Mouse (Mus musculus): Measurements from ENCODE around the gene Tdrd9. TPM values are rescaled to one million over a fixed set of nuclear protein-coding genes. Genes with fewer than 3 reads are reported as not detected.

Gene Tdrd9
- polyA plus RNA-seq, 1 experiment from 2014 or later: 1.4 TPM

DNA sequence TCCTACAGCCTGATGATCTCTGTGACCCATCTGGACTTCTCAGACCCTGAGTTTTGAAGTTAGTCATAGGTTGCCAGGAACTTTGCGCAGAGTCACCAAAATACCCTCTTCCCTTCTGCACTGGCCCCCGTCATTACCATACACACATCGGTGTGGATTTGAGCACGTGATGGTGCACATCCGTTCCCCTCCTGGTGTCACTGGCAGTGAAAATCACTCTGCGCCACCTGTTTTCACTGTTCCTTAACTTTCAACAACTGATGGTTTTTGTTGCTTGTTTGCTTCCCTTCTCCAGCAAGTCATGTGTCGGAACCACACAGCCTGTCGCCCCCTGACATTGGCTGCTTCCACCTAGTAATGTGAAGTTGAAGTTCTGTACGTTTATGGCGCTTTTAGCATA, 1.1 kb downstream of the Tdrd9 start:
- H3K4me3 ChIP-seq: no peak overlapping the region
- 93% methylated on average over 10 of the region's 10 CpGs for WGBS
- H3K4me1 ChIP-seq (replicated peaks): peaks cover 6% of the 10 kb centered on the region
- no peak overlapping the region for H3K9ac ChIP-seq
- no peaks in the 10 kb centered on the region for H3K27me3 ChIP-seq
- H3K36me3 ChIP-seq: no peaks in the 10 kb centered on the region
- H3K9me3 ChIP-seq: no peaks in the 10 kb centered on the region
- no peak overlapping the region for H3K27ac ChIP-seq (replicated peaks)
- no peak for ATAC-seq (ENCODE audit: low read depth)
- H3K4me2 ChIP-seq: no peak overlapping the region

DNA sequence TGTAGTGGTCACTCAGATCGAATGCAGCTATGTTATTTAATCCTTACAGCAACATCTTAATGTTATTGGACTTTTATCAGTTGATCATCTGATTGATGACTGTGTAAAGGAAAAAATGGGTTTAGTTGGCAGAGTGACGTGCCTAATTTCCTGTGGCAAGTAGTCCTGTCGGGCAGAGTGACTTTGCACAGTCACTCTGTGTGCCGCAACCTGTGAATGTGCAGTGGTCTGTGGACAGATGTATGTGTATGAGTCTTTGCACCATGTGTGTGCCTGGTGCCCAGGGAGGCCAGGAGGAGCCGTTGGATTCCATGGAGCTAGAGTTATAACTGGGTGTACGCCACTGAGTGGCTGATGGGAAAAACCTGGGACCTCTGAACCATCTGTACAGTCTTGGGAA, 3.2 kb downstream of the Tdrd9 start:
- H3K9ac ChIP-seq: no peak overlapping the region
- no peaks in the 10 kb centered on the region for H3K36me3 ChIP-seq
- ATAC-seq (ENCODE audit: low read depth): no peak
- peaks cover 6% of the 10 kb centered on the region for H3K4me1 ChIP-seq (replicated peaks)
- no peak overlapping the region for H3K27ac ChIP-seq (replicated peaks)
- H3K27me3 ChIP-seq: no peaks in the 10 kb centered on the region
- no peak overlapping the region for H3K4me2 ChIP-seq
- H3K4me3 ChIP-seq: no peak overlapping the region
- WGBS: 85% methylated on average over 6 of the region's 6 CpGs
- no peaks in the 10 kb centered on the region for H3K9me3 ChIP-seq

DNA sequence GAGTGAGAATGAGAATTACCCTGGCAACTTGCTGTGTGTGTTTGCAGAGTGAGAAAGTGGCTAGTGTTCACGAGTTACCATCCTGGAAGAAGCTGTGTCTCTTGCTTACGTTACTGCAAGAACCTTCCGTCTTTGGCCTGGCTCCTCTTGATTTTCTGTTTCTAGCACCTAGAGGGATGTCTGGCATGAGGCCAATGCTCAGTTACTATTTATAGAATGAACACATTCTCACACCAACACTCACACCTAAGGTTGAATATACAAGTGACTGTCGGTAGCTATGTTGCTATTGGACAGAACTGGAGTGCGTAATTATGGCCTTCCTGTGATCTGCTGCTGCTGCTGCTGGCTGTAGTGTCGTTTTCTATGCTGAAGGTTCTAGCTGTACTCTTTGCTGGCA, 5.8 kb downstream of the Tdrd9 start:
- ATAC-seq (ENCODE audit: low read depth): no peak
- Histone ChIP-seq H3K9me3 (no peaks in the 10 kb centered on the region), H3K9ac (no peak overlapping the region), H3K27ac (replicated peaks) (peak overlapping the region; percentile 33; the same call in 1 of the 2 replicates), H3K4me3 (no peak overlapping the region), H3K36me3 (no peaks in the 10 kb centered on the region), H3K4me1 (replicated peaks) (peaks cover 6% of the 10 kb centered on the region), H3K27me3 (no peaks in the 10 kb centered on the region), H3K4me2 (no peak overlapping the region)
- 48% methylated on average over 6 of the region's 6 CpGs for WGBS

DNA sequence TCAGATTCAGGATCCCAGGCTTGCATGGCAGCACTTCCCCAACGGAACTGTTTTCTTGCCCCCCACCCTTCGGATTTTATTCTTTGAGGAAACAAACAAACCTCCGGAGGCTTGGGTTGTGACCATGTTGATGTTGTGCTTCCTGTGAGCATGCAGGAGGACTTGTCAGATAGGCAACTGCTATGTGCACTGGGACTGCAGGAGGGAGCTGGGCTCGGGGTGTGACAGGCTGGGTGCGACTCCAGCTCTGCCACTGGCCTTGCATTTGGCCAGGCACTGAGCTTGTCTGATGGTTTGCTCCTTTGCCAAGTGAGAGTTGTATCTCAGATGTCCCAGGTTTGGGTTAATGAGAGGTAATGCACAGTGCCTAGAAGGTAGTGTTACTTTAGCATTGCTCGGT, 6.9 kb downstream of the Tdrd9 start:
- Histone ChIP-seq H3K36me3 (no peaks in the 10 kb centered on the region), H3K27me3 (no peaks in the 10 kb centered on the region), H3K27ac (replicated peaks) (no peak overlapping the region), H3K9ac (no peak overlapping the region), H3K4me3 (no peak overlapping the region), H3K9me3 (no peaks in the 10 kb centered on the region), H3K4me2 (no peak overlapping the region), H3K4me1 (replicated peaks) (peaks cover 6% of the 10 kb centered on the region)
- WGBS: 82% methylated on average over 6 of the region's 6 CpGs
- ATAC-seq (ENCODE audit: low read depth): no peak

DNA sequence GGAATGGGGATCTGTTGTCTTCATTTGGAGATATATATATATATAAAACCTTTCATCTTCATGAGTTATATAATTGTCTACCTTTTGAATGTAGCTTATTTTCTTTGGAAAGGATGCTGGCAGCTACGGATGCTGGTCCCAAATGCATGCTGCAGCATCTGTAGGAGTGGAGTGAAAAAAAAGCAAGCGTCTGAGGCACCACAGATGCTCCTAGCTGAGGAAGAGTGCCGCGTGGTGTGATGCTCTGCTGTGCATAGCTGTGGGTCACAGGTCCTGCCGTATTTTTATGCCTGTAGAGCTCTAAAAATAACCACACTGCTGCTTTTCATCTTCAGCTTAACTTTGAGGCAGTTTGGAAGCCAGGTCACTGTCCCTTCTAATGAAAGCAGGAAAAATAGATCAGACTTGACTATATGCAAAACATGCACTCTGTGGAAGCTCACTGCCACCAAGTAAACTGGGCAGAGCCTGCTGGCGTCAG, 9.6 kb downstream of the Tdrd9 start, which contains the start of gene Rd3l:
Rd3l (minus strand) TSS at position 431 of the 481 bp plus-strand sequence.
- H3K4me2 ChIP-seq: no peak within 1 kb of the TSS
- H3K4me3 ChIP-seq: no peak within 1 kb of the TSS
- no peaks in the 10 kb centered on the region for H3K9me3 ChIP-seq
- no peak for ATAC-seq (ENCODE audit: low read depth)
- H3K9ac ChIP-seq: no peak within 1 kb of the TSS
- H3K27ac ChIP-seq (replicated peaks): no peak within 1 kb of the TSS
- H3K27me3 ChIP-seq: no peaks in the 10 kb centered on the region
- peaks cover 6% of the 10 kb centered on the region for H3K4me1 ChIP-seq (replicated peaks)
- no peaks in the 10 kb centered on the region for H3K36me3 ChIP-seq
- WGBS: 75% methylated on average over 6 of the region's 6 CpGs

DNA sequence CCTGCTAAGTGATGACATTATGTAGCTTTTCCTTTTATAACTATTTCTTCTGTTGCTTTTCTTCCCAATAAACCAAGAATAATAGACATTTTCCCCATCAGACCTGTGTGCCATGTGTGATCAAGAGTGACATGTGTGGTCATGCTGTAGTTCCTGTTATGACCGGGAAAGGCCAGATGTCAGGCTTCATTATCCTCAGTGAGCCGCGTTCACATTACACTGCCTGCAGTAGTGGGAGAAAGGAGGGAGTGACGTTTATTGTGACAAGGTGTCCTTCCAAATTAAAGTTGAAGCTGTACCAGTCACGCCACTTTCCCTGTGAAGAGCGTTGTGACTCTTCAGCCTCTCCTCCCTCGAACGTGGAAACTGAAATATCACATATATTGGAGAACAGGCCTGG, 10.5 kb downstream of the Tdrd9 start:
- ATAC-seq (ENCODE audit: low read depth): no peak
- Histone ChIP-seq H3K4me2 (no peak overlapping the region), H3K4me3 (no peak overlapping the region), H3K27ac (replicated peaks) (no peak overlapping the region), H3K9ac (no peak overlapping the region), H3K4me1 (replicated peaks) (peaks cover 1% of the 10 kb centered on the region), H3K27me3 (no peaks in the 10 kb centered on the region), H3K9me3 (no peaks in the 10 kb centered on the region), H3K36me3 (no peaks in the 10 kb centered on the region)
- WGBS: 72% methylated on average over 8 of the region's 8 CpGs

DNA sequence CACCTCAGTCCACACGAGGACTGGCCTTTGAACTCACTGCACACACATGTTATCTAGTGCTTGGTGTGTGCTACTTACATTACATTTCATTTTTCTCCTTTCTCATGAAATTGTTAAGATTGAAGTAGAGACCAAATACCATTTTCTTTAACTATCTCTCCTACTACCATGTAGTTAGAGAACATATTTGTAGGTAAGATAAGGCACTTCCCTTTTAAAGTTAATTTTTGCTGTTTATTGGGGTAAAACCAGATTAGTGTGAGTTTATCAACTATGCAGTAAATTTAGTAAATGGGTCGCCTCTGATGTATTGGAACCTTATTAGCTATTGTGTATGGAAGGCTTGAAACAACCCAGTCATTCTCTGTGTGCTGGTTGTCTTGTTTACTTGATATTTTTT, 11.8 kb downstream of the Tdrd9 start:
- 76% methylated on average over 2 of the region's 2 CpGs for WGBS
- Histone ChIP-seq H3K27ac (replicated peaks) (no peak overlapping the region), H3K4me2 (no peak overlapping the region), H3K4me3 (no peak overlapping the region), H3K9ac (no peak overlapping the region), H3K9me3 (no peaks in the 10 kb centered on the region), H3K4me1 (replicated peaks) (no peaks in the 10 kb centered on the region), H3K27me3 (no peaks in the 10 kb centered on the region), H3K36me3 (no peaks in the 10 kb centered on the region)
- no peak for ATAC-seq (ENCODE audit: low read depth)

DNA sequence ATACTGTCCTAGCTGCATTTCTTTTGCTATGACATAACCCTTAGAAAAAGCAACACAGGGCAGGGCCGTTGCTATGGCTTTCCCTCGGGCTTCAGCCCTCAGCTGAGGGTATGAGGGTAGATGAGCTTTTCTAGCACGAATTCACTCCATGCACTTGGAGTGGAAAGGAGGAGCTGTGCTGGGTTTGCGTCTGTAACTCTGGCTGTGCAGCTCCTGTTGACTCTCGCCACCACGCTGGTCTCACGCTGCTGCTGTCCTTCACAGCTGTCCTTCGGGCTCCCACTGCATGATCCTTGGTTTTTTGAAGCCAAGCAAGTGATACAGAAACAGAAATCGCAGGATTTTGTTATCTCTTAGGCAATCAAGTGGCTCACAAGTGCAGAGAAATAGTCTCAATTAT, 15.4 kb downstream of the Tdrd9 start:
- Histone ChIP-seq H3K4me2 (no peak overlapping the region), H3K9ac (0 out of 2 replicates have a peak overlapping the region, but pooled peaks have one; percentile 17), H3K4me1 (replicated peaks) (no peaks in the 10 kb centered on the region), H3K4me3 (no peak overlapping the region), H3K36me3 (no peaks in the 10 kb centered on the region), H3K9me3 (no peaks in the 10 kb centered on the region), H3K27me3 (no peaks in the 10 kb centered on the region), H3K27ac (replicated peaks) (no peak overlapping the region)
- no peak for ATAC-seq (ENCODE audit: low read depth)
- 60% methylated on average over 9 of the region's 9 CpGs for whole genome bisulfite sequencing

DNA sequence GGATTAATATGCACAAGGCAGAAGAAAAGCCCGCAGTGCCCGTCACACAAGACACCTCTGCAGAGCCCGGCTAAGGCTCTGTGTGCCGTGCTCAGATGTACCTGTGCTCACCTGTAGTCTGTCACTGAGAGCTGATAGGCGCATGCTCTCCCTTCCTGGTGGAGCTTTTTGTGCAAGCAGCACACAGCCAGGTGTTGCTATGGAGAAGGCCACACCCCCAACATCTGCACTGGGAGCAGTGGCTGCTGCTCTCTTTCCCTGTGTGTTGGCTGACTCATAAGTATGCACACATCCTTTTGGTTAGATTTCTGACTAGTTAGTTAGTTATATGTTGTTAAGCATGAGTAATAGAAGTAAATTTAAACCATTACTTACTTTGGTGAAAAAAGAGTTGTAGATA, 21.3 kb downstream of the Tdrd9 start:
- Histone ChIP-seq H3K9me3 (no peaks in the 10 kb centered on the region), H3K27ac (replicated peaks) (no peak overlapping the region), H3K4me1 (replicated peaks) (no peaks in the 10 kb centered on the region), H3K4me3 (no peak overlapping the region), H3K27me3 (no peaks in the 10 kb centered on the region), H3K9ac (no peak overlapping the region), H3K4me2 (no peak overlapping the region), H3K36me3 (no peaks in the 10 kb centered on the region)
- no peak for ATAC-seq (ENCODE audit: low read depth)
- WGBS: 88% methylated on average over 5 of the region's 5 CpGs

DNA sequence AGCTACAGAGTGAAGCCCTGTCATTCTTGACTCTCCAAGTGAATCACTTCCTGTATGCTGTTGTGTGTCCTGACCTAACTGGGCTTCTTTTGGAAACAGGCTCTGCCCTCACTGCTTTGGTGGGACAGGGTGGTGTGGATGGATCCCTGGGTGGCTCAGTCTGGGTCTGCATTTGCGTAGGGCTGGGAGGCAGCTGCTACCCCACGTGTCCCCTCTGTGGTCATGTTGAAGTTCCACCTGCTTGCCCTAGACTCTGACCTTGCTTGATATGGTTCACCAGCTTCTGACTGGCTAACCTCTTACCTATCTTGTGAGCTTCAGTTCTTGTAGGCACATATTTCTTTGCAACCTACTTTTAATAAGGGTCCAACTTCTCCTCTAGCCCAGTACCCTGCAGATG, 23.8 kb downstream of the Tdrd9 start:
- Histone ChIP-seq H3K27me3 (no peaks in the 10 kb centered on the region), H3K36me3 (no peaks in the 10 kb centered on the region), H3K9ac (no peak overlapping the region), H3K9me3 (no peaks in the 10 kb centered on the region), H3K4me3 (no peak overlapping the region), H3K4me2 (no peak overlapping the region), H3K4me1 (replicated peaks) (no peaks in the 10 kb centered on the region), H3K27ac (replicated peaks) (no peak overlapping the region)
- 94% methylated on average over 2 of the region's 2 CpGs for WGBS
- ATAC-seq (ENCODE audit: low read depth): no peak

DNA sequence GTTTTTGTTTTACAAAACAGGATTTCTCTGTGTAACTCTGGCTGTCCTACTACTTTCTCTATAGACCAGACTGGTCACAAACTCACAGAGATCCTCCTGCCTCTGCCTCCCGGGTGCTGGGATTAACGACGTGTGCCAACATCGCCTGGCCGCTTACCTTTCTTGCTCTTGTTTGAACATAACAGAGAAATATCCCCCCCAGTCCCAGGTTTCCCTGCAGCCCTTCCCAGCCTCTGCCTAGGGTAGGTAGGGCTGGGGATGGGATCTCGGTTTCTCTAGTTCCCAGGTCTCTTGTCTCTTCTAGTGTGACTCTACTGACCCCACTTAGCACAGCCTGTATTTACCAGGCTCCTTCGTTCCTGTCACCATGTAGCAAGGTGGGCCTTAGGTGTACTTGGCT, 28.4 kb downstream of the Tdrd9 start:
- no peak for ATAC-seq (ENCODE audit: low read depth)
- 95% methylated on average over 7 of the region's 7 CpGs for WGBS
- H3K9me3 ChIP-seq: no peaks in the 10 kb centered on the region
- H3K27ac ChIP-seq (replicated peaks): no peak overlapping the region
- H3K27me3 ChIP-seq: no peaks in the 10 kb centered on the region
- no peaks in the 10 kb centered on the region for H3K36me3 ChIP-seq
- no peaks in the 10 kb centered on the region for H3K4me1 ChIP-seq (replicated peaks)
- no peak overlapping the region for H3K4me3 ChIP-seq
- no peak overlapping the region for H3K9ac ChIP-seq
- H3K4me2 ChIP-seq: no peak overlapping the region

DNA sequence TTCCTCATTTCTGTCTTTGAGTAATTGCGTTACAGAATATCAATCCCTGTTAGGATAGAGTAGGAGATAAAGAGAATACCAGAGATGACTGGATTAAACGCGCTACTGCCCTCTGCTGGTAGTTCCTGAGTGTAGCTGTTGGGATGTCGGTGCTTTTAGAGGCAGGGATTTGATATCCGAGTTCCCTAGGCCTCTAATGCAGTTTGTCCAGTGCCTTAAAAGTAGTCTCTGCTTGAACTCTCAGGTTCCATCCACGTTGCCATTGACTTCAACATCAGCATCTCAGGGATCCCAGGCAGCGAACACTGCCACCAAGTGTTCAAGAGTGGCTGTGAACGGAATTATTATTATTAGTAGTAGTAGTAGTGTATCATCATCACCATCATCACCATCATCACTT, 29.9 kb downstream of the Tdrd9 start:
- Histone ChIP-seq H3K9me3 (no peaks in the 10 kb centered on the region), H3K27ac (replicated peaks) (no peak overlapping the region), H3K4me2 (no peak overlapping the region), H3K36me3 (no peaks in the 10 kb centered on the region), H3K27me3 (no peaks in the 10 kb centered on the region), H3K9ac (no peak overlapping the region), H3K4me1 (replicated peaks) (no peaks in the 10 kb centered on the region), H3K4me3 (no peak overlapping the region)
- WGBS: 26% methylated on average over 8 of the region's 8 CpGs
- peak; percentile 47; the same call in 1 of the 2 replicates for ATAC-seq (ENCODE audit: low read depth)

DNA sequence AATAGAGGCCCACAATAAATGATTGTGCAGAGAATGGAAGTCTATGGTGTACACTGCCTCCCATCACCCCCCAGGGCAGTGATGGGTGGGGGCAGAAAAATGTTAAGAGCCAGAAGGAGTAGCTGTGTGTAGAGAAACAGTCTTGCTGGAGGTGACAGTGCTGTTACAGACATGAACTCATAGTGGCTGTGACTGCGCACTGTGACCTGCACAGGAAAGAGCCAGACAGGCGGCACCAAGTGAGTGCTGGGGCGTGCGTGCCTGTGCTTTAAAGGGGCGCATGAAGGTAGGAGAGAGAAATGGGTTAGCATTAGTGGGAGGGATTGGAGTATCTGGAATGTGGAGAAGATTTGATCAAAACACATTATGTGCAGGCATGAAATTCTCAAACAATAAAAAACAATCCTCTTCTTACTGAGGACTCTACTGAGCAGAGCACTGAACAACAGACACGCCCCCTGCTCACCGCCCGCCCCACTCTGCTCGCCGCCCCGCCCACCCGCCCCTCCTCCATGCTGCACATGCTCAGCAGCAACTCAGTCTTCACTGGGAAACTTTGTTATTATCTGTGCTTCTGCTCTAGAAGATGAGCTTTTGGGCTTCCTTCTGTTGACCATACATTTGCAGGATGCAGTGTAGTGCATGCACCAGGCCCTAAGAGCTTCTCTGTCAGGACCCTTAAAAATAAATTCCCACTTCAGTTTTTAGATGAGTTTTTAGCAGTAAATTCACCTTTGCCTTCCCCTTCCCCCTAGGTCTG, 41.3 kb downstream of the Tdrd9 start:
- Histone ChIP-seq H3K4me3 (peak overlapping the region; percentile 12; the same call in 1 of the 2 replicates), H3K27ac (replicated peaks) (no peak overlapping the region), H3K4me2 (peak overlapping the region; percentile 44), H3K36me3 (no peaks in the 10 kb centered on the region), H3K9ac (peak overlapping the region; percentile 52), H3K9me3 (no peaks in the 10 kb centered on the region), H3K27me3 (no peaks in the 10 kb centered on the region), H3K4me1 (replicated peaks) (peaks cover 8% of the 10 kb centered on the region; the same call in 1 of the 2 replicates)
- WGBS: 37% methylated on average over 12 of the region's 12 CpGs
- ATAC-seq (ENCODE audit: low read depth): peak; percentile 76

Data from neural tube, embryonic 13.5 days (tissue).